Mouse (Mus musculus) left cerebral cortex, postnatal 4 days (tissue): ENCODE data around the gene Mdm4. TPM values are rescaled to one million over a fixed set of nuclear protein-coding genes. Genes with fewer than 3 reads are reported as not detected.
A peak's percentile ranks its signal among the peaks of the same experiment; 100 is the strongest.

Experiments used
- DNase-seq: peaks from one replicate; pipeline ENCODE4 v3.0.0-alpha.2; 2022
- intact Hi-C: fragments of 180-260 bp; cut with DNase I; formaldehyde crosslinking; loops from one replicate; pipeline ENCODE4 v1.15.1; 2025
- total RNA-seq, 2 experiments: library from RNA; stranded (reverse); gene quantifications; 2 replicates each; pipeline ENCODE4 v1.2.3; 2021

Gene Mdm4
- total RNA-seq, 2 experiments from 2014 or later: 103 to 109 TPM

DNA sequence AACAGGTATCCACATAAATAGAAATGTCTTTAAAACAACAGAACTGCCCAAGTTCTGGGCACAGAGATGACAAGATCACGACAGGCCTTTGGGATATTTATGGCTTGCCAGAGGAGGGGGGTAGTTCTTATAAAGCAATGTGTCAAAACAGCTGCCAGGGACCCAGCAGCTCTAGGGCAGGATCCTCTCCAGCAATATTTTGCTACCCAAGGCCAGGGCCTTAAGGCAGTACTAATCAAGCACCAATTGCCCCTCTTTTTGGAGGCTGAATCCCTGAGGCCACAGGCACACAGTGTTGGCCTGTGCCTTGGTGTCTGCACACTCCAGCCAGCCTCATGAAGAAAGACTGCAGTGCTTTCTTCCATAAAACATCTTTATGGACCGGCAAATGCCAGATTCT lies 66.3 kb downstream of the Mdm4 start:
- intact Hi-C loops: no loop called here
- no peak for DNase-seq

DNA sequence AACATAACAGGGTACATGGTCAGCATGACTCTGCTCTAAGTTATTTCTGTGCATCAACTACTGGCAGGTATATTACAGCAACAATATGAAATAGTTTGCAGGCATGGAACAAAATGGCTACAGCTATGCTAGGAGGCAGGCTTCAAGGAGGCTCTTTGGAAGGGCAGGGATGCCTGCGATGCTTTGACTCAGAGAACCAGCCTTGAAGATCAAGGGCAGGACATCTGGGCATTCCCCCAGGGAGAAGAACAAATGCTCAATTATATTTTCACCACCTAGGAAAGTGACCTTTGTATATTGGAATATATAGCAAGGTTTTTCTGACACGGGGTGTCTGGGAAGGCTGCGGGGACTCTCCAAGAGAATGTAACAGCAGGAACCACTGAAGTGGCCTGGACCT lies 68.6 kb downstream of the Mdm4 start:
- intact Hi-C loops: no loop called here
- DNase-seq: no peak

- intact Hi-C loops: no loop called here
- DNase-seq: no peak
Observed at GRCm38 (mm10) chr1:132956809-132957208, 73.6 kb downstream of the Mdm4 start.

- intact Hi-C loops: no loop called here
- no peak for DNase-seq
Observed at GRCm38 (mm10) chr1:132947811-132948210, 82.5 kb downstream of the Mdm4 start.

DNA sequence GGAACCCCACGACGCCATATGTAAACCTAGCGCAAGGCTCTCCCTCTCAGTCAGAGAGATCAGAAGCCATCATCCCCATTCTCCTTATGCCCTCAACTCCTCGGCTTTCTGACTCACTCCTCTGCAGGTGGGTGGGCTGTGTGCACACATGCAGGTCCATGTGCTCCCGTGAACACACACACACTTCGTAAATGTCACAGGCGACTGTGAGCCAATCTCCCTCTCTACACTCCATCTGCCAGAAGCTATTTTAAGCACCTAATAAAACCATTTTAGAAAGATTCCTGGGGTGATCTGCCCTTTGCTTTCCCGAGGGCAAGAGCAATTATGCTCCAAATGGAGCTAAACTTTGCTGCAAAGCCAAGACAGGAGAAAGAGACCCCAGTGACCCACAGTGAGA lies 84.5 kb downstream of the Mdm4 start:
- intact Hi-C loops: no loop called here

GRCm38 (mm10) chr1:132938975-132939374 lies 91.4 kb downstream of the Mdm4 start:
- peak; percentile 93 for DNase-seq
- intact Hi-C loops: no loop called here

More for the DNA sequence above, 84.5 kb downstream of the Mdm4 start:
- DNase-seq: no peak

DNA sequence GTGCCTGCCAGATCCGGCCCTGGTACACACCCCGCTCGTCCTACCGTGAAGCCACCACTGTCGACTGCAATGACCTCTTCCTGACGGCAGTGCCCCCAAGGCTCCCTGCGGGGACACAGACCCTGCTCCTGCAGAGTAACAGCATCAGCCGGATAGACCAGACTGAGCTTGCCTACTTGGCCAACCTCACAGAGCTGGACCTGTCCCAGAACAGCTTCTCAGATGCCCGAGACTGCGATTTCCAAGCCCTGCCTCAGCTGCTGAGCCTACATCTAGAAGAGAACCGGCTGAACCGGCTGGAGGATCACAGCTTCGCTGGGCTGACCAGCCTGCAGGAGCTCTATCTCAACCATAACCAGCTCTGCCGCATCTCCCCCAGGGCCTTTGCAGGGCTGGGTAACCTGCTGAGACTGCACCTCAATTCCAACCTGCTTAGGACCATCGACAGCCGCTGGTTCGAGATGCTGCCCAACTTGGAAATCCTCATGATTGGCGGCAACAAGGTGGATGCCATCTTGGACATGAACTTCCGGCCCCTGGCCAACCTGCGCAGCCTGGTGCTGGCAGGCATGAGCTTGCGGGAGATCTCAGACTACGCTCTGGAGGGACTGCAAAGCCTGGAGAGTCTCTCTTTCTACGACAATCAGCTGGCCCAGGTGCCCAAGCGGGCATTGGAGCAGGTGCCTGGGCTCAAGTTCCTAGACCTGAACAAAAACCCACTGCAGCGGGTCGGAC lies 92.9 kb downstream of the Mdm4 start:
- peak; percentile 71 for DNase-seq
- intact Hi-C loops: no loop called here

DNA sequence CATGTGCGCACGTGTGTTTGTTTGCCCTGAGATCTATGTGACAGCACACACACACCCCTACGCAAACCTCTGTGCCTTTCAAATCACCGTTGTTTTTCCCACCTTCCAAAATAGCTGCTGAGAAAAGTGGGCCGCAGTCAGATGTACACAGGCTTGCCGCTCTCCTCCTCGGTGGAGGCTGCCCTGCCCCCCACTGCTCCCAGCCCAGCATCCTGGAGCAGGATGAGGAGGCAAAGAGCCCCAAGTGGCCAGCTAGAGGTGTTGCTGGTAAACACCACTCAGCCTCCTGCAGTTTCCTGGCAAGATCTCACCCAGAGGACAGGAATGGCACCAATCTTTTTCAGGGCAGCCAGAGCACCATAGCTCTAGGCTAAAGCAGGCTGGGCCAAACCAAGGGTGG lies 95.5 kb downstream of the Mdm4 start:
- peak; percentile 80 for DNase-seq
- intact Hi-C loops: no loop called here

DNA sequence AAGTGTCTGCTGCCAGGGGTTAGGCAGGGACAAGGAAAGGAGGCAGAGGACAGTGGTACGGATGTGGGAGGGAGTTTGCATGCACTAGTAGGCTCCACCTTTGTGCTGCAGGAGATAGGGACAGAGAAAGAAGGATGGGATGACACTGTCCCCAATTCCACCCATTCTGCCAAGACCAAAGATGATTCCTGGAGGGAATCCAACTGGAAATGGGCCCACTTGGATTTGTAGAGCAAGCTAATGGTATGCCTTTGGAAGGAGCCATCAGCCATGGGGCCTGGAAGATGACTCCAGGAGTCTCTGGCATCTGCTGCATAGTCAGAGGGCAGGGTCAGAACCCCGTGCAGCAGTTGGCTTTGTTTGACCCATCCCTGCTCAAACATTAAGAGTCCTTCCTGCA lies 97.9 kb downstream of the Mdm4 start:
- intact Hi-C loops: no loop called here
- peak; percentile 87 for DNase-seq

- peak; percentile 17 for DNase-seq
- intact Hi-C loops: no loop called here
Observed at GRCm38 (mm10) chr1:132930291-132930690, 100.1 kb downstream of the Mdm4 start.

- peak; percentile 44 for DNase-seq
- intact Hi-C loops: no loop called here
Observed at GRCm38 (mm10) chr1:132928907-132929250, 101.5 kb downstream of the Mdm4 start.

DNA sequence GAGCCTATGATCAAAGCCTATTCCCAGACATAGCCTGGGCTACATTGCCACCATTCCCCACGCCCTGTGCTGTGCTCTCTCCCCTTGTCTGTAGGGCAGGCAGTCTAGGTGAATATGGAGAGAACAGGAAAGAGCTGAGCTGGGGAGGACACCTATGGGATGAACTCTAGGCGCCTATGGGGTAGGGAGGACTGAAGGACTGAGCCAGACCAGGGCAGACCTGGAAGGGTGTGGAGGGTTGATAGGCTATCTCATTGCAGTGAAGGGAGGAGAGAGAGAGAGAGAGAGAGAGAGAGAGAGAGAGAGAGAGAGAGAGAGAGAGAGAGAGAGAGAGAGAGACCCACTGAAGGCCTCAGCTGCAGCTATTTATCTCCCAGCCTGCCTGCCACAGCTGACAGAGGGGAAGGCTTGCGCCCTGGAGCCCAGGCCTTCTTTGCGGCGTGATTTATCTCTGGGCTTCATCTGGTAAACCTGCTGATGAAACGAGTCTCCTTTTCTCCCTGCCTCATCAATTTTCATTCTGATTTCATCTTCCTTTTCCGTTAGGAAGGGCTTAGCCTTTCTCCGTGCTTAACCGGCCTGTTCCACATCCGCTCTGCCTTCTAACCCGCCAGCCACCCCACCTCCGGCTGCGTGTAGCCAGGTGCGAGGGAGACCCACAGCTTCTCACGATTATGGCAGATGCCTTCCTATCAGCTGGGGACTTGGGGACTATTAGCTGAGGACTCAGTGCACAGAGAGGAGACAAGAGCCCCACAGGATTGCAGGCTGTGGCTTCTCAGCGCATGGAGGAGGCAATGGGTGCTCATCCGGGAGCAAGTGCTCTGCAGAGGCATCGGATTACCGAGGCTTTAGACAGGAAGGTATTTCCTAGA lies 102.1 kb downstream of the Mdm4 start:
- intact Hi-C loops: no loop called here
- no peak for DNase-seq

GRCm38 (mm10) chr1:132925270-132925669 lies 105.1 kb downstream of the Mdm4 start:
- no peak for DNase-seq
- intact Hi-C loops: no loop called here

GRCm38 (mm10) chr1:132922257-132922656 lies 108.1 kb downstream of the Mdm4 start:
- no peak for DNase-seq

GRCm38 (mm10) chr1:132921071-132921470 lies 109.3 kb downstream of the Mdm4 start:
- intact Hi-C loops: no loop called here
- no peak for DNase-seq

More at GRCm38 (mm10) chr1:132922257-132922656, 108.1 kb downstream of the Mdm4 start:
- intact Hi-C loops: no loop called here

GRCm38 (mm10) chr1:132919258-132919657 lies 111.1 kb downstream of the Mdm4 start:
- no peak for DNase-seq
- intact Hi-C loops: no loop called here

GRCm38 (mm10) chr1:132918117-132918680 lies 112.2 kb downstream of the Mdm4 start:
- no peak for DNase-seq
- intact Hi-C loops: no loop called here

GRCm38 (mm10) chr1:132917554-132917953 lies 112.8 kb downstream of the Mdm4 start:
- intact Hi-C loops: no loop called here

GRCm38 (mm10) chr1:132915849-132916493 lies 114.4 kb downstream of the Mdm4 start:
- intact Hi-C loops: no loop called here

More at GRCm38 (mm10) chr1:132917554-132917953, 112.8 kb downstream of the Mdm4 start:
- peak; percentile 80 for DNase-seq

DNA sequence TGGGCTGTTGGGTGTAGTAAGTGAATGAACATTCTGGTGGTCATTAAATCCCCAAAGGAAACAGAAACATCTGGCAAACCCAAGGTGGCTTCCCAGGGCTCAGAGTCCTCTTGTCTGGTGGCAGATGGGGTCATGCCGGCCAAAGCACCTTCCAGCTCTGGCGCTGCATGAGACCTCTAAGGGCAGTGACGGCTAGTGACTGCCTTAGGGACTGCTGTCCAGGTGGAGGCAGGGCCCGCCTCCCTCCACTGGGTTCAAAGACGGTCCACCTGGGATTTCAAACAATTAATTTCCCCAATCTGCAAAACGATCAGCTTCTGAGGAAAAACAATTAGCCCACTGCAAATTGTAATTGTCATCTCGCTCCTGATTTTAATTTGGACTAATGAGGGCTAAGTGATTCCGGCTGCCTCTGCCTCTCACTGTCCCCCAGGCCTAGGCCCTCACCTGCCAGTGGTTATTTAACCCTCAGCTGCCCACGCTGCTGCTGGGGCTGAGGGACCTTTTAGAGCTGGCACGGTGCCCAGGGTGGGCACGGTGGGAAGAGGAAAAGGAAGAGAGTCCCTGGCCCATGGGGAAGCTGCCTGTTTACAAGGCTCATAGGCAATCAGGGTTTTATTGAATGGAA lies 119.8 kb downstream of the Mdm4 start:
- intact Hi-C loops: no loop called here
- DNase-seq: no peak

More at GRCm38 (mm10) chr1:132915849-132916493, 114.4 kb downstream of the Mdm4 start:
- peak; percentile 72 for DNase-seq

GRCm38 (mm10) chr1:132909951-132910350 lies 120.4 kb downstream of the Mdm4 start:
- DNase-seq: no peak
- intact Hi-C loops: no loop called here
